Mouse (Mus musculus): ENCODE data around the gene Gatad1.

GRCm38 (mm10) chr5:3632285-3632684 lies 24.7 kb downstream of the Gatad1 start:
- TF ChIP-seq CTCF (conservative IDR thresholded peaks at IDR 0.05; ENCODE audit: low read length) (no peak), POU5F1 (IDR thresholded peaks at IDR 0.05; ENCODE audit: borderline replicate concordance, low read length) (no peak), NANOG (IDR thresholded peaks at IDR 0.05; ENCODE audit: borderline replicate concordance, low read length) (no peak)

Data from E14TG2a.4 (cell line).